Mouse (Mus musculus) midbrain, embryonic 12.5 days (tissue): ENCODE results near the gene Meioc. TPM values are rescaled to one million over a fixed set of nuclear protein-coding genes. Genes with fewer than 3 reads are reported as not detected.
"Not testable (repeated sequence)": the region's sequence is repeated elsewhere in the genome, so short reads cannot be mapped to it uniquely, and the experiment has no call there.

ENCODE experiments used
- ATAC-seq: fragments of 200-750 bp; cut with Nextera tagmentation; 2 replicates; pipeline ENCODE4 v1.8.0; 2017; ENCODE audit warnings: low read depth, moderate TSS enrichment, moderate library complexity; ENCODE audit not compliant: low FRiP score
- H3K27ac ChIP-seq: fragments of 300-500 bp; sonication (generic); replicated peaks from 2 replicates; pipeline ENCODE4 v1.5.1; 2016; ENCODE audit warnings: mild to moderate bottlenecking
- H3K27me3 ChIP-seq: fragments of 300-500 bp; sonication (generic); 2 replicates; pipeline ENCODE4 v1.6.1; 2016; ENCODE audit warnings: mild to moderate bottlenecking
- H3K36me3 ChIP-seq: fragments of 300-500 bp; sonication (generic); 2 replicates; pipeline ENCODE4 v1.6.1; 2016
- H3K4me1 ChIP-seq: fragments of 300-500 bp; sonication (generic); 2 replicates; pipeline ENCODE4 v1.6.1; 2016
- H3K4me2 ChIP-seq: fragments of 300-500 bp; sonication (generic); replicated peaks from 2 replicates; pipeline ENCODE4 v1.6.1; 2016; ENCODE audit warnings: mild to moderate bottlenecking, moderate library complexity
- H3K4me3 ChIP-seq: fragments of 300-500 bp; sonication (generic); 2 replicates; pipeline ENCODE4 v1.5.1; 2016; ENCODE audit warnings: mild to moderate bottlenecking
- H3K9ac ChIP-seq: fragments of 300-500 bp; sonication (generic); replicated peaks from 2 replicates; pipeline ENCODE4 v1.6.1; 2016; ENCODE audit warnings: mild to moderate bottlenecking, moderate library complexity
- H3K9me3 ChIP-seq: fragments of 300-500 bp; sonication (generic); 2 replicates; pipeline ENCODE4 v1.6.1; 2016; ENCODE audit warnings: mild to moderate bottlenecking
- WGBS: fragments of 180-500 bp; shearing (Covaris S2); methylation state at CpG from one replicate; pipeline ENCODE4 v1.1.7; 2016; 5-methylcytosine and 5-hydroxymethylcytosine counted together
- polyA plus RNA-seq: library from polyadenylated mRNA; unstranded; fragments of >200 nt; fragmentation: Nextera tagmentation; extraction: Ambion mirVana; gene quantifications from 2 replicates; pipeline ENCODE4 v1.2.1, GENCODE M21; 2016

Gene Meioc
- polyA plus RNA-seq, 1 experiment from 2014 or later, result 0.31 TPM

GRCm38 (mm10) chr11:102695289-102695688, 31.8 kb downstream of the Meioc start:
- H3K9me3 ChIP-seq, result no peaks in the 10 kb centered on the region
- H3K4me3 ChIP-seq, result no peak overlapping the region
- peaks cover 30% of the 10 kb centered on the region for H3K36me3 ChIP-seq
- no peak overlapping the region for H3K27ac ChIP-seq
- WGBS, result 93% methylated on average over 7 of the region's 7 CpGs
- peaks cover 15% of the 10 kb centered on the region for H3K4me1 ChIP-seq
- no peak overlapping the region for H3K4me2 ChIP-seq
- no peak overlapping the region for H3K9ac ChIP-seq
- H3K27me3 ChIP-seq, result no peaks in the 10 kb centered on the region
- ATAC-seq, result no peak

- Histone ChIP-seq H3K9ac (peak within 1 kb of the TSS; percentile 87), H3K27me3 (no peaks in the 10 kb centered on the region), H3K4me2 (peak within 1 kb of the TSS; percentile 79), H3K4me3 (peak within 1 kb of the TSS; percentile 82), H3K9me3 (no peaks in the 10 kb centered on the region), H3K4me1 (peaks cover 15% of the 10 kb centered on the region), H3K27ac (peak within 1 kb of the TSS; percentile 52), H3K36me3 (peaks cover 12% of the 10 kb centered on the region; the same call in 1 of the 2 replicates)
- WGBS, result under 1% methylated on average over 49 of the region's 49 CpGs
- ATAC-seq, result peak; percentile 93
Measured at GRCm38 (mm10) chr11:102697338-102698017, 34.0 kb downstream of the Meioc start, which contains the start of gene Ccdc43. Gene Ccdc43 (minus strand): TSS chr11:102697782.

DNA sequence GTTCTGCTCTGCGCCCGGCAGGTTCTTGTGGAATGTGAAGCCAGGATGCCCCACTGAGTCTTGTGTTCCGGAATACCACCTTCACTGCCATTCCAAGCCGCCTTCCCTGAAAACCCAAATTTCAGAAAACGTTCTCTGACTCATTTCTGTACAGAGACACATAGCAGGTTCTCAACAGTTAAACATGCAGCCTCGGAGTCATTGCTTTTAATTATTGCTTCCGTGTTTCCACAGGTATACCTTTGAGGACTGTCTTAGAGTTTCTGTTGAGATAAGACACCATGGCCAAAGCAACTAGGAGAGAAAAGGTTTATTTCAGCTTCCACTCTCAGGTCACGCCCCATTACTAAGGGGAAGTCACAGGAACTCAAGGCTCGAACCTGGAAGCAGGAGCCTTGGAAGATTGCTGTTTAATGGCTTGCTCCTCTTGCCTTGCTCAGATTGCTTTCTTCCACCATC, 34.5 kb downstream of the Meioc start:
- ATAC-seq, result no peak; the same call in 1 of the 2 replicates
- peaks cover 15% of the 10 kb centered on the region for H3K4me1 ChIP-seq
- no peaks in the 10 kb centered on the region for H3K27me3 ChIP-seq
- H3K9ac ChIP-seq, result peak overlapping the region; percentile 87
- peaks cover 12% of the 10 kb centered on the region; the same call in 1 of the 2 replicates for H3K36me3 ChIP-seq
- peak overlapping the region; percentile 52 for H3K27ac ChIP-seq
- 28% methylated on average over 9 of the region's 9 CpGs for WGBS
- H3K4me3 ChIP-seq, result peak overlapping the region; percentile 82
- H3K9me3 ChIP-seq, result no peaks in the 10 kb centered on the region
- peak overlapping the region; percentile 79 for H3K4me2 ChIP-seq

DNA sequence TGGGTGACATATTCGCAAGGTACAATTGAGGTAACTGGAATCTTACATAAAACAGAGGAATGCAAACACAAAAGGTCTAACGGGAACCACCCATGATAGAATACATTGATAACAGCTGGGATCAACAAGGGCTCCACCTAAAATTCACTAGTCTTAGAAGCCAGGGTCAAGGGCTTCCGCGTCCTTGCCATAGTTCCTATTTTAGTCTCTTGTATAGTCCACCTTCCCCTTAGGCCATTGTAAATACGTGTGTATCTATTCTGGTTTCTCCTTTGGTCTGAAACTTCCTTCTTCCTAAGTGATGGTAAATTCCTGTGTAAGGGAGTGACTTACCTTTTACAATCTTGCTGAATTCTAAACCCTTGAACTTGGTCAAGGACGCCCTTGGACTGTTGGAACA, 38.7 kb downstream of the Meioc start:
- not testable (repeated sequence) for H3K4me1 ChIP-seq, ATAC-seq, H3K4me2 ChIP-seq, H3K9me3 ChIP-seq, H3K27me3 ChIP-seq, H3K4me3 ChIP-seq, H3K27ac ChIP-seq, H3K9ac ChIP-seq, H3K36me3 ChIP-seq
- 91% methylated on average over 6 of the region's 6 CpGs for WGBS

GRCm38 (mm10) chr11:102712411-102712810, 48.9 kb downstream of the Meioc start:
- 91% methylated on average over 4 of the region's 4 CpGs for WGBS
- H3K27ac ChIP-seq, result no peak overlapping the region
- no peaks in the 10 kb centered on the region for H3K4me1 ChIP-seq
- no peaks in the 10 kb centered on the region for H3K36me3 ChIP-seq
- H3K4me2 ChIP-seq, result no peak overlapping the region
- H3K27me3 ChIP-seq, result no peaks in the 10 kb centered on the region
- H3K9ac ChIP-seq, result no peak overlapping the region
- H3K9me3 ChIP-seq, result no peaks in the 10 kb centered on the region
- ATAC-seq, result no peak
- H3K4me3 ChIP-seq, result no peak overlapping the region

DNA sequence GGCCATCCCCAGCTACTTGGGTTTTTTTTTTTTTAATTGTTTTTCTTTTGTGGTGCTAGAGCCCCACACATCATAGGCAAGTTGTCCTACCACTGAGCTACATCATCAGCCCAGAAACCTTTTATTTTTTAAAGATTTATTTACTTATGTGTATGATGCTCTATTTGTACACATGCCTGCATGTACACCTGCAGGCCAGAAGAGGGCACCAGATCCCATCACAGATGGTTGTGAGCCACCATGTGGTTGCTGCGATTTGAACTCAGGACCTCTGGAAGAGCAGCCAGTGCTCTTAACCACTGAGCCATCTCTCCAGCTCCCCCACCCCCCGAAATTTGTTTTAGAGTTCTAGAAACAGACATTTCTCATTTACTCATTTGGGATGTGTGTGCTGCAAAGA, 51.1 kb downstream of the Meioc start:
- H3K27ac ChIP-seq, H3K36me3 ChIP-seq, H3K4me3 ChIP-seq, H3K9me3 ChIP-seq, H3K4me2 ChIP-seq, H3K4me1 ChIP-seq, ATAC-seq, H3K9ac ChIP-seq, H3K27me3 ChIP-seq: not testable (repeated sequence)
- 84% methylated on average over 2 of the region's 2 CpGs for WGBS

DNA sequence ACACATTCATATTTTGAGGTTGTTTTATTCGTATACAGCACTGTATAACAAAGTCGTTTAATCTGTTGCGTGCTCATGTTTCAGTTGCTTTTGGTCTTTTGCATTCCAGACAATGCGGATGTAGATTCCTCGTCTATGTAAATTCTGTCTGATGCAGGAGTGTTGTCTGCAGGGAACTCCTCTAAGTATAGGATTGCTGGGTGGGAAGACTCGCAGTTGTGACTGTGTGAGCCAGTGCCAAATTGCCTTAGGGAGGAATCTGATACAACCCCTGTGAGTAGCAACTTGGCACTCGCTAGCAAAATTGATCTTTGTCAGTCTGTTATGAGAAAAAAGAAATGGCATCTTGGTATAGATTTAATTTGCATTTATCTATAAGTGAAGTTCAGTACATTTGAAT, 52.6 kb downstream of the Meioc start:
- Histone ChIP-seq H3K36me3 (no peaks in the 10 kb centered on the region), H3K4me1 (no peaks in the 10 kb centered on the region), H3K9me3 (no peaks in the 10 kb centered on the region), H3K4me3 (no peak overlapping the region), H3K9ac (no peak overlapping the region), H3K27ac (no peak overlapping the region), H3K4me2 (no peak overlapping the region), H3K27me3 (no peaks in the 10 kb centered on the region)
- ATAC-seq, result no peak
- 80% methylated on average over 7 of the region's 7 CpGs for WGBS

DNA sequence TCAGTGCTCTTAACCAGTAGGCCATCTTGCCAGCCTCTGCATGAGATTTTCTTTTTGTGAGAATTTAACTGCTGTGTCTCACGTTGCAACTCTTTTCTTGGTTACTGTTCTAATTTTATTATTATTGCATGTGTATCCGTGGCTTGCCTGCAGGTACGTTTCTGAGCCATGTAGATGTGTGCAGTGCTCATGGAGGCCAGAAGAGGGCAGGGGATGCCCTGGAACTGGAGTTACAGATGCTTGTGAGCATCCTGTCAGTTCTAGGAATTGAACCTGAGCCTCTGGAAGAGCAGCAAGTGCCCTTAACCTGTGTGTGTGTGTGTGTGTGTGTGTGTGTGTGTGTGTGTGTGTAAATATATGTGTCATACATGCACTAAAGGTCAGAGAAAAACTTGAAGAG, 62.1 kb downstream of the Meioc start:
- WGBS, result 47% methylated on average over 3 of the region's 3 CpGs
- no peaks in the 10 kb centered on the region for H3K4me1 ChIP-seq
- no peak overlapping the region for H3K4me2 ChIP-seq
- H3K9ac ChIP-seq, result no peak overlapping the region
- no peaks in the 10 kb centered on the region for H3K36me3 ChIP-seq
- H3K9me3 ChIP-seq, result no peaks in the 10 kb centered on the region
- H3K4me3 ChIP-seq, result no peak overlapping the region
- ATAC-seq, result no peak
- H3K27ac ChIP-seq, result no peak overlapping the region
- H3K27me3 ChIP-seq, result no peaks in the 10 kb centered on the region

DNA sequence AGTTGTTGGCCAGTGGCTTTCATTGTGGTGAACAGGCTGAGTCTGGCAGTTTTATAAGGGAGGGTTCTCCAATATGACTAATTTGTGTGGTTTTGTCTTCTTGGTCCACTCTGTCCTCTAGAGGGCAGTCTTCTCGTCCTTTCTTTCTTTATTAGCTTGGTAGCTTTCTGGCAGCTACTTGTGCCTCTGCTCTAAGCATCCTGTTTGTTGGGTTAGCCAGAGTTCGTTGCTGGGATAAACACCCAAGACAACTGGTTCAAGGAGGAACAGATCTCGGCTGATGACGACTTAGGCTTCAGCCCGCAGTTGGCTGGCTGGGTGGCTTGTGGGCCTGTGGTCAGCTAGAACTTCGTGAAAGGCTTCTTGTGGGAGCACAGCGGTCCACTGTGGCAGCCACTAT, 65.1 kb downstream of the Meioc start:
- H3K36me3 ChIP-seq, result no peaks in the 10 kb centered on the region
- no peaks in the 10 kb centered on the region for H3K27me3 ChIP-seq
- H3K9me3 ChIP-seq, result no peaks in the 10 kb centered on the region
- WGBS, result 35% methylated on average over 7 of the region's 7 CpGs
- H3K4me2 ChIP-seq, result no peak overlapping the region
- ATAC-seq, result no peak
- H3K4me3 ChIP-seq, result no peak overlapping the region
- no peak overlapping the region for H3K27ac ChIP-seq
- H3K4me1 ChIP-seq, result no peaks in the 10 kb centered on the region
- no peak overlapping the region for H3K9ac ChIP-seq

- Histone ChIP-seq H3K27ac (no peak overlapping the region), H3K9ac (no peak overlapping the region), H3K4me1 (no peaks in the 10 kb centered on the region), H3K27me3 (no peaks in the 10 kb centered on the region), H3K4me3 (no peak overlapping the region), H3K36me3 (no peaks in the 10 kb centered on the region), H3K9me3 (no peaks in the 10 kb centered on the region), H3K4me2 (no peak overlapping the region)
- 88% methylated on average over 3 of the region's 3 CpGs for WGBS
- ATAC-seq, result no peak
Measured at GRCm38 (mm10) chr11:102729835-102730234, 66.3 kb downstream of the Meioc start.

GRCm38 (mm10) chr11:102731366-102731765, 67.8 kb downstream of the Meioc start:
- H3K4me1 ChIP-seq, result no peaks in the 10 kb centered on the region
- H3K4me3 ChIP-seq, result no peak overlapping the region
- H3K4me2 ChIP-seq, result no peak overlapping the region
- WGBS, result 86% methylated on average over 6 of the region's 6 CpGs
- H3K36me3 ChIP-seq, result no peaks in the 10 kb centered on the region
- no peak for ATAC-seq
- H3K9ac ChIP-seq, result no peak overlapping the region
- no peaks in the 10 kb centered on the region for H3K9me3 ChIP-seq
- H3K27me3 ChIP-seq, result no peaks in the 10 kb centered on the region
- H3K27ac ChIP-seq, result no peak overlapping the region
